Mouse (Mus musculus) thymus, postnatal 0 days (tissue): ENCODE results near the gene Serinc1. TPM values are rescaled to one million over a fixed set of nuclear protein-coding genes. Genes with fewer than 3 reads are reported as not detected.
"Not testable (repeated sequence)": the region's sequence is repeated elsewhere in the genome, so short reads cannot be mapped to it uniquely, and the experiment has no call there.

Experiments used
- DNase-seq: peaks from one replicate; pipeline ENCODE4 v3.0.0-alpha.2; 2015; ENCODE audit warnings: low spot score
- polyA plus RNA-seq: library from polyadenylated mRNA; unstranded; fragments of >200 nt; fragmentation: Nextera tagmentation; extraction: Ambion mirVana; gene quantifications from 2 replicates; pipeline ENCODE4 v1.2.1, GENCODE M21; 2015

Serinc1 gene
- polyA plus RNA-seq, result 91.2 and 93.4 TPM in 2 replicates

DNA sequence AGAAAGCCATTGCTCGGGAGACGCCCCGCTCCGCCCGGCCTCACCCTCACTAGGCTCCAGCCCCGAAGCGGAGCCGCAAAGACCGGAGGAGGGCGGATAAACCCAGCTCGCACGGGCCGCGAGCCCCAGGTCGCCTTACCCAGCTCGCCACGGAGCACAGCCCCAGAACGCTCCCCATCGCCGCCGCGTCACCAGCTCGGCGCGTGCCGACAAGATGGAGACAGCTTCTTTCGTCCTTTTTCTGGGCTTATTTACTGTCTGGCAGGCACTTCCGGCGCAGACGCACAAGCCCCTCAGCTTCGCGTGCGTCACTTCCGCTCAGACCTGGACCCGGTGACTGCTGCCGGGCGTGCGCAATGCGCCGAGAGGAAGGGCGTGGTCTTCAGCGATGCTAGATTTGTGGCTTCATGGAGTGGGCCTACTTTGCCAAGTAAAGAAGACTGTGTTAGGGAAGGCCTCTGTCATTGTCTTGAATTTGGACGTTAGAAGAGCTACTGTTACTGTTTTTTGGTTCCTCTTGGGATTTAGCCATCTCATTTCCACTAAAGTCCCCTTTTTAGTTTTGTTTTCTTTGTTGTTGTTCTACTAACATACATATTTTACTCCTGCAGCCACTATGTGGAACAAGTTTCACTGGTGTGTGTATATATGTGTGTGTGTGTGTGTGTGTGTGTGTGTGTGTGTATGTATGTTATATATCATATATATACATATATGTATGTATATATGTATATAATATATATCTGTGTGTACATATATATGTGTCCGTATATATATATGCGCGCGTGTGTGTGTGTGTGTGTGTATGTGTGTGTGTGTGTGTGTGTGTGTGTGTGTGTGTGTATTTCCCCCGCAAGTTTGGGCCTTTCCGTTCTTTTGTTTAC is at the start of gene Serinc1:
Gene Serinc1, minus strand, starts transcription at position 313 of the 884 bp plus-strand sequence.
- peak; percentile 97 for DNase-seq

DNA sequence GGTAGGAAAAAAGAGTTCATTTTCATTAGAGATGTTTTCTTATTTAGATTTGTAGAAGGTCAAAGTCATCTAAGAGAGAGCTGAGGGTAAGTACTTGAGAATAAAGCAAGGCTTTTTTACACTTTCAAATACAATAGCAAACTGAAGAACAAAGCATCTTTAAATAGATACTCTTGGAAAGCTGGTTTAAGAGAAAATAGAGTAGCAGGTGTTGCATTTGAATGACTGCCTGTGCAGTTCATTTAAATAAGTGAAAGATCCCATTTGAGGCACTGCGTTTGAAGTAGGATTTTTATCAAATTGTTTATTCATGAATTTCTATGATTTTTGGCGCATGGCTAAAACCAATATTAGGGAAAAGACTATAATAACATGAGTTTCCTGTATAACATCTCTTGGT is 44.4 kb upstream of the Serinc1 start:
- no peak for DNase-seq

DNA sequence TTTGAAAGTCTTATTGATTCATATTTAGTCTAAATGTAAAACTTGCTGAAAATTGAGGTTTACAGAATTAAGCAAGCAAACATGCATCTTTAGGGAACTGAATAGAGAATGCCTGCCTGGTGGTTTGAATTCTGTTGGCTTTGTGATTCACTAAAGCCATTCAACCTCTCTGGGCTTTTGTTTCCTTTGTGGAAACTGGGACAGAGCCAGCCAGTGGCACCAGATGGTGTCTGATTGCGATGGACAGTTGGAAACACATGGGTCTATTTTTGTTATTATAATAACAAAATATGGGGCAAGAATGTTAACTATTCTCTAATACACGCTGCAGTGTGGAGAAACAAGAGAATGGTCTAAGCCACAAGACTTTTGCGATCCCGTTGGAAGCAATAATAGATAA is 39.8 kb upstream of the Serinc1 start:
- DNase-seq, result no peak

DNA sequence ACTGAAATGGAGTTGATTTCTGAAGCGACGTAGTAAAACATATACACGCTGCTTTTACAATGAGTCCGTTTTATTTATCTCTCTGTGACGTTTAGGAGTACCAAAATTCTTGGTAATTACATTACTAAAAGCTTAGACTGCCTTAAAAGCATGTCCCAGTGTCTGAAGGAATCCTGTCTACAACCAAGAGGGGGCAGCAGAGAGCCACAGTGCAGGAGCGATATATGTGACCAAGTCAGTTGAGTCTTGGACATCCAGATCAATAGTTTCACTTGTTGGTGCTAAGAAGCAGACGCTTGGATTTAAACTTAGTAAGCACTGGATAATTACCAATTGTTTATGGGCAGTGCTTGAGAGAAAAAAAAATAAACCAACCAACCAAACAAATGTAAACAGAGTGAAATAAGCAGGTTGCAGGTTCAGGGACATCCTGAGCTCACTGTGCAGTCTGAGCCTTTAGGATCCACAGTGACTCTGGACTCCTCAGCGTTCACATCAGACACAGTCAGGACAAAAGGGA is 38.9 kb upstream of the Serinc1 start:
- DNase-seq, result peak; percentile 51

DNA sequence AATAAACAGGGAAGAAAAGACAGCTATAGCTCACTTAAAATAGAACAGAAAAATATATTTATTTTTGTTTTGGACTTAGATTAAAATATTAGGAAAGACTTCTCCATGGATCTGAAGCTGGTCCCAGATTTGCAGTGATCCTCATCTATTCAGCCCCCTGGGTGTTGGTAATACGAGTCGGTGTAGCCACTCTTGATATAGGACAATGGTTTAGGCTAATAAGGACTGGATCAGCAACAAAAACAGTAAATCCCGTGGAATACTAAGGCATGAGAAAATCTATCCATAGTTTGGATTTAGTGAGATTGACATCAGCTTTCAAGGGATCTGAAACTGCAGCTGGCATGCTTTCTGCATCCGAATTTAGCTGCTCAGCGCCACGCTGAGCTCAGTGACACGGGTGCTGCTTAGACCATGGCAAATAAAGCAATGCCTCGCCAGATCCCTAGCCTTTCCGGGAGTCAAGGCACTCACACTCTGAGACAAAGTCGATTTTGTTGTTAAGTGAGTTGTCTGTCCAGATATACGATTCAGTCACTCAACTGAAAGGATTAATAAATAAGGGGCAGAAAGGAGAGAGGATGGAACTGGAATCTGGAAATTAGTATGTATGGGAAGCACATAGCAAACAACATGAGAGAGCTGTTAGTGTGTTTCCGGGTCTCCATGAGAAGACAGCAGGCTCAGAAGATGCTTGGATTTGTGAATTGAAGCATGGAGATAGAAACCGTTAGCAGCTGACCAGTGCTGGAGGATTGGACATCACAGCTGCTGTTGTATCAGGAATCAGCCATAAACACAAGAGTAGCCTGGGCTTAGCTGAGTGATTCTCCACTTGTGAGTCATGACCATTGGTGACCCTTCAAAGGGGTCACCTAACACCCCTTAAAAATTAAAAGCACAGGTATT is 36.9 kb upstream of the Serinc1 start:
- no peak for DNase-seq

DNA sequence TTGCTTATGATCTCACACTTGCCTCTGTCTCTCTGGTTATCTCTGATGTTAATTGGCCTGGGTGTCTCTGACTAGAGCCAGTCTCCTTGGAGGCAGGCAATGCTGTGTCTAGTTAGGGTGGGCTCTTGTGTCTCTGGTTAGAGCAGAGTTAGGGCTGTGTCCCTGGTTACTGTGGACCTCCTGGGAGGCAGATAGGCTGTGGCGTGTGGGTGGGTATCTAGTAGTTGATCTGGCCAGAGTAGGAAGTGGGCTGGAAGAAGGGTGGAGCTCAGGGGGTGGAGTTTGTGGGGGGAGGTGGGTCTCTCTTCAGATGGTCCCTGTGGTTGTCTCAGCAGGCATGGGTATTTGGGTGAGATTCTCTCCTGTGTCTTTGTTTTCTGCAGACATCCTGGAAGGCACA is 33.9 kb upstream of the Serinc1 start:
- DNase-seq, result peak; percentile 11

DNA sequence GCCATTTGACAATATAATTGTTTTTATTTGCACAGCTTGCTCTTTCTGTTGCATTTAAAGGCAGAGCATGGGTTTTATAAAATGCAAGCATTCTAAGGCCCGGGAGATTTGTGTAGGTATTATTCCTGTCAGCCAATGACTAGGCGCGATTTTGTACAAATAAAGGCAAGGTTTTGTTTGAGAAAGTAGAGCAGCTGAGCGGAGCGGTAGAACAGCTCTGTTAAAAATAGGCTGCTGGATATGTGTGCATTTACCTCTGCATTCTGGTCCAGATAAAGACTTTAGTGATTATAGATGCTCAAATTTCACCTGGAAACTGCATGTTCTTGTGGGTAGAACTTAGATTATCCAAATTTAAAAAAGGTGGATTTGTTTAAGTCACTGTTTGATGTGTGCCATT is 25.3 kb upstream of the Serinc1 start:
- DNase-seq, result no peak

DNA sequence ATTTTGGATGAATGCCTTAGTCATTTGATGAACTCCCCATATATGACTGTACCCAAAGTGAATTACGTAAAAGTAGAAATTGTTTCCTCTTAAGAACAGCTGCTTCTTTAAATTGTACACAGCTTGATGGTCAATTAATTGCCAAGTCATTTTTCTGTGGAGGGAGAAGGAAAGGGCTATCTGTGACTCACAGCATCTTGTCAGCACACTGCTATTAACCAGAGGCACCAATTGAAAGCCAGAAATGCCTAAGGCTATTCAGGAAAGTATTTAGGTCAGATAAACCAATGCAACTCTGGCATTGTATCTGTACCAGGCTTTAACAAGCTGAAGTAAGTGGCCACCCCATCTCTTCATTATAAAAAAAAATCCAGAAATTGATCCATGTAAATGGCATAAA is 21.4 kb upstream of the Serinc1 start:
- DNase-seq, result no peak

DNA sequence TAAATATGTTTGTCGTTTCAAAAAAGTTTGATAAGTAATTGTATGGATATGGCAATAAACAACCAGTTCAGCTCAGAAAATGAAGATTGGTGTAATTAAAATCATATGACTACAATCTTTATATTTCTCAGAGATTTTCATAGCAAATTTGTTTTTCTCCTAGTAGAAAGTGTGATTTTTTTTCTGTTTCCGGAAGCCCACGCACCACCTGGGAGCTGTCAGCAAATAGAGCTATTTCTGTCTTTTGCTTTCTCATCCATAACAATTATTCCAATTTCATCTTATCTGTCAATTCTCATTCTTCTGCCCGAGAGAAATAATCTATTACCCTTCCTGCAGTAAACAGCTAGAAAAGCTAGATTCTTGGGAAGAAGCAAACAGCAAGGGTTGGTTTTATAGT is 17.3 kb upstream of the Serinc1 start:
- no peak for DNase-seq

DNA sequence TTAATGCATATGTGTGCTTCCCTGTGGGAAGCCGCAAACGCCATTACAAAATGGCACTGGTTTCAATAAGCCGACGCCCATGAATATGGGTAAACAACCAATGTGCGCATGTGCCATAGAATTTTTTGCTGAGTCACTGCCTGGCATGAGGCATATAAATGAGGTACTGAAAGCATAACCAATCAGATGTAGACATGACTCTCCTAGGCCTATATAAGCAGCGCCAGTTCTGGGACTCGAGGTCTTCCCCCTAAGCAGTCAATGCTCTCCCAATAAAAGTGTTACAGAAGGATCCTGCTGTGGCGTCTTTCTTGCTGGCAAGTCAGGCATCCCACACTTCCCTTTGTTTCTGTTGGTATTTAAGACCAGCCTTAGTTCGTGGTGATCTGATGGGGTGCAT is 11.6 kb upstream of the Serinc1 start:
- DNase-seq, result not testable (repeated sequence)

DNA sequence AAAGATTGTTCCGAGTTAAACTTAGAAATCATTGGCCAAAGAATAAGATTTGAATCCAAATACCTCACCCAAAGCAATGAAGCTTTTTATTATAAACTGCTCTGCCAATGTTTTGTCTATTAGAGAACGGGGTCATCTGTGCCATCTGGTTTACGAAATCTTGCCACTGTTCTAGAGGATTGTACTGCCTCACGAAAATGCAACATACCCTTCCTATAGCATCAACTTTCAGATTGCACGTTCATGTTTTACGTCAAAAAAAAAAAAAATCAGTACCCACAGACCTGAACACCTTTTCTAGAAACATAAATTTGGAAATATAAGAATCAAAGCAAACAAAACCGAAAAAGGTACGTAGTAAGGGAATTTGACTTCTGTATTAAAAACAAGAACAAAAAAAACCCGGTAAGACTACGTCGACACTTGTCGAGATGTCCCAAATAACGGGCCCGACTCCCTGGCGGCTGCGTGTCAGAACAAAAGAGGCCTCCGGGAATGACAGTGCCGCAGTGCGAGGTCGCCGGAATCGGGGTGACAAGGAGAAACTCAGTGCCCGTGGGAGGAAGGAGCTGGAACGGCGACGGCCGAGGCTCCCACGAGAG is 613 bp downstream of the Serinc1 start:
- no peak for DNase-seq

DNA sequence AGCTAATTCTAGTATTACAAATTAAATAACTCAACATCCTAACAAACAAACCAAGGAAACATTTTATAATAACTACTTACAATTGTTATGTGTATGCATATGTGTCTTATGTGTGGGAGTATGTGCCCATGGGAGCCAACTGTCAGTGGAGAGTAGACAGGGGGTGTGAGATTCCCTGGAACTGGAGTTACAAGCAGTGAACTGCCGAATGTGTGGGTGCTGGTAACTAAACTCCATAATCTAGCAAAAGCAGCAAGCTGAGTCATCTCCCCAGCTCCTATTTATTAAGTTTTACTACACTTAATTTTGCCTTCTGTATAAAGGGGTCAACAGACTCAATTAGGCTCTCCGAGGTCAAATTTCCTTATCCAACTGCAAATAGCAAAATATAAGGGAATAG is 1.3 kb downstream of the Serinc1 start:
- no peak for DNase-seq

DNA sequence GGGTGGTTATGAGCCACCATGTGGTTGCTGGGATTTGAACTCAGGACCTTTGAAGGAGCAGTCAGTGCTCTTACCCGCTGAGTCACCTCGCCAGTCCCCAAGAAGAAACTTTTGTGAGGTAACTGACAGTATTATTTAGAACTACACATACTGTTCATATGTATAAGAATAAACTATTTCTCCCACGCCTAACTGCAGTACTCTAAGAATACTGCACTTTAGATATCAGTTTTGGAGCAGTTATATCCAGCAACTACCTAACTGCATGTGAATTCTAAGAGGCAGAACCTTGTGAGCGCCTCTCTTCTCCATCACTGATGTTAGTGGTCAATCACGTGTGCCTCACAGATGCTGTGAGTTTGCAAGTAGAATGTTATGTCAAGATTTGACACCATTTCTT is 5.9 kb downstream of the Serinc1 start:
- no peak for DNase-seq

DNA sequence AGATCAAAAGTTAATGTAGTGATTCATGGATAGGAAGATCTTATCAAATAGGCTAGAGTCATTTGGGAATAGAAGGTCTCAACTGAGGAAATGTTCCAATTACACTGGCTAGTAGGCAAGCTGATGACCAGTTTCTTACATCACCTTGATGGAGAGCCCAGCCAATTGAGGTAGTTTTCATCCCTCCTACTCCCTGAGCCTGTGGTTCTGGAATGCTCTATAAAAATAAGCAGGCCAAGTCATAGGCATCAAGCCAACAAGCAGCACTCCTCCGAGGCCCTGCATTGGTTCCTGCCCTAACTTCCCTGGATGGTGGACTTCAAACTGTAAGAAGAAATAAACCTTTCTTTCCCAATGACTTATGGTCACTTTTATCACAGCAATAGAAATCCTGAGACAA is 17.1 kb downstream of the Serinc1 start:
- no peak for DNase-seq

DNA sequence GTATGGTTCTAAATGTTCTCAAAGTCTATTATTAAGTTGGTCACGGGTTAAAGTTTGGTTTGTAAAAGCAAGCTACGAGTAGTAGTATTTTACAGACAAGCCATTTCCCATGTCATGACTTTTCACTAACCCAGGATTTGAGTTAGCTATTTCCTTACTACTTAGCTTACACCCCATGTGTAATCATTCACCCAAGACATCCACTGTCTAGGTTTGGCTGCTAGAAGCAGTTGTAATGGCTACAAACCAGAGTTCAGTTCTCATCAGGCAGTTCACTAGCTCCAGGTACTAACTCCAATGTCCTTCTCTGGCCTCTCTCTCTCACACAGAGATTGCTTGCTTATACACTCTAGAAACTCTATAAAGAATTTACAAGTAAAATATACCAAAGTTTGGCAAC is 17.7 kb downstream of the Serinc1 start:
- no peak for DNase-seq

DNA sequence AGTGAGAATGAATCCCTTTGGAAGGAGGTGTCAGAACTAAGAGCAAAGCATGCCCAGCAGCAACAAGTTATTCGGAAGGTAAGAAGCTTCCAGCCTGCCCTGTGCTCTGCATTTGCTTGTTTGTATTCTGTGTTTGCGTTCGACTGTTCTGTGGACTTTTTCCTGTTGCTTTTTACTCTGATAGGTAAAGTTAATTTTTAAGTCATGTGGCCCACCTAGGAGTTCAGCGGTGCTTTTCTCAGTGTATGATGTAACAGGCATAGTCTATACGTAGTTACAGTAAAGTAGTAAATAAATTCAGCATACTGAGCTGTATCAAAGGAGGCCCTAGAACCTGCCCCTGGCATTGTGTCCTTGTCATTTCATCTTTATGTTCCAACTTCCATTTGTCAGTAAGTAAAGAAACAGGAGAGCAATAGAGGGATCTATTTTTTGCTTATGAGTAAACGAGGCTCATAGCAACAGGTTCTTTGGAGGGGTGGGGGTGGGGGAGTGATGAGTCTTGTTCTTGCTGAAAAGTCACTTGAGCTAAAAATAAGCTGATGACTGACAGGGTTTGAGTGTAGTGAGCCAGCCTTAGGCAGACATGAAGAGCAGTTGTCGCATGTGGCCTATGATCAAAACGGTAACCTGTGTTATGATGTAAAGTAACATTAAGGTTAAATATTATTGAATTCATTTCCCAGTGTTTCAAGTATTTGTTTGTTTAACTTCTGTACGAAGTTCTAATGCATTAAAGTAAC is 32.7 kb downstream of the Serinc1 start:
- no peak for DNase-seq

DNA sequence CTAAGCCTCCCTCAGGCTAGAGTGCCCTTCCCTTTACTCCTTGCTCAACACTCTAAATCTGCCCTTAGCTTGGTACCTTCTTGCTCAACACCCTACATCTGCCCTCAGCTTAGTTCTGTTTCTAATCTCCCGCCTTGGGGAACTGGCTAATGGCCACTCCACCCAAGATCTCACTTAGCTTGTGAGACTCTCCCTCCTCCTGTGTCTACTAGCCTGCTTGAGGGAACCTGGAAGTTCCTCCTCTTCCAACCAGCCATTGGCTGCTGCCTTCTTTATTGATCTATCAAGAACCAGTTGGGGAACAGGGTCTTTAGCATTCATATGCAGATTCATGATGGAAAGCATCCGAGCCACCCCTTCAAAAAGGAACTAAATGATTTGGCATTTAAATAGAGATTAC is 40.3 kb downstream of the Serinc1 start:
- DNase-seq, result no peak

DNA sequence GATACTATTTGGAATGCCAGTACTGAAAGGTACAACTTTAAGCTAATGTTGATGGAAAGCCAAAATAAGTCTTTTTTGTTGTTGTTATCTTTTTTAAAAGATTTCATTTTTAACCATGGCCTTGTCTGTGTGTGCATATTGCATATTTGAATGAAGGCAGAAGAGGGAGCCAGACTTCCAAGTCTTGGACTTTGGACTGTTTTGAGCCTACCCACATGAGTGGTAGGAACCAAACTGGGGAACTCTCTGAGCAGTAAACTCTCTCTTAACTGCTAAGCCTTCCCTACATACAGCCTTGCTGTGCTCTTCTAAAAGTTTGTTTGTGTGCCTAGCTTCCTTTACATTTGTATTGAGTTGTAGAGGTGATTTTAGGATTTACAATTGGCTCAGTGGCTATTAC is 43.7 kb downstream of the Serinc1 start:
- DNase-seq, result no peak

DNA sequence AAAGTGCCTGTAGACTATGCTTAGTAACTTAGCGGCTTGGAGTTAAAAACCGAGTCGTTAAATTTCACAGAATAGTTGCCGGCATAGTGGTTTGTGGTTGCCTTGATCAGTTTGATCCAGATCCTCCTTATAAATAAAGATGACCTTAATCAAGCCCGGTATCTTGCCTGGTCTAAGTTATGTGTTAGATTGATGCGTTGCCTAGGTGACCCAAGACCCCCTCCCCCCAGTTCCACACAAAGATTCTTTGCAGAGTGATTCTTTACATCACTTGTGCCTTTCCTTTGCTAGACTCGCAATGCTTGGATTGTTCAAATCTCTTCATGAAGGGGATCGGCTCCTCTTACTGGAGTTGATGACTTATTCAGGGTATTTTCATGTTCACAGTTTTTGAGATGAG is 45.1 kb downstream of the Serinc1 start:
- DNase-seq, result peak; percentile 34

DNA sequence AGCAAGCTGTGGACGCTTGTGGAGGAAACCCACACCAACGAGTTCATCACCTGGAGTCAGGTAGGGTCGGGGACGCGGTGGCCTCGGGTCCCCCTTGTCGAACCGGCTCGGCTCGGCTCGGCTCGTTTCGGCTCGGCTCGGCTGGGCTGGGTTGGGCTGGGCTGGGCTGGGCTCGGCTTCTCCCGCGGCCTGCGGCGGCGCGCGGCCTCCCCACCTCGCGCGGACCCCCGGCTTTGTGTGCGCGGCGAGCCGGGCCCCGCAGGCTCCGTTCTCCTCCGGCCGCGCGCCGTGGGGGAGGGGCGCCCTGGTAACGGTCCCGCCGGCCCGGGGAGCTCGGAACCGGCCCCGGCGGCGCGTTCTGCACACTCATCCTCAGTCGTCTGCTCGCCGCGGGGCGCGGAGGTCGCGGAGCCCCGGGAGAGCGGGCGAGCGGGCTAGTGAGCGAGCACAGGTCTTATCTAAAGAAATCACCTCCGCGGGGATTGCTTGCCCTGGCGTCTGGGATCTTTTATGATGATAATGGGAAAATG is 45.7 kb downstream of the Serinc1 start:
- no peak for DNase-seq
